Comparison of ENCODE assay signal across 28 mouse cellular contexts in the genomic region with DNA sequence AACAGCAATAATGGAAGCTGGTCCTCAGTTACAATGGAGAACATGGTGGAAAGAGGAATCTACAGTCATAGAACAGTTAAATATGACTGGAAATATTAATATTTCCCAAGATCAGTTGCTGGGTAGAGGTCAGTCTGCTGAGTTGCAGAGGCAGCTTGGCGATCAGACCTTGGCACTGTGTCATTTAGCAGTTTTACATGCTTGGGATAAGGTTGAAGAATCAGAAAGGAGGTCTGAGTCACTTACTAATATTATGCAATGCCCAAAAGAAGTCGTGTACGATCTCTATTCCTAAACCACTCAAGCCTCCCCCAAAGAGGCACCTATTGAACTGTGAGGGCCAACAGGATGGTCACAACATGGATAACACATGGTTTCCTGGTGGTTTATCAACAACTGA. TPM values are rescaled to one million over a fixed set of nuclear protein-coding genes. Genes with fewer than 3 reads are reported as not detected.
"Had no signal": no experiment of that assay in that cellular context is flagged by ENCODE, and none has a peak within 500 bp of the region (broad histone marks: within the 10 kb centered on the region; RNA-seq: fewer than 3 reads in every experiment).

No protein-coding gene starts in this region.

- H3K27ac ChIP-seq: lung, embryonic 15.5 days; macrophage; midbrain, embryonic 13.5 days; midbrain, embryonic 15.5 days; neural tube, embryonic 13.5 days; neural tube, embryonic 15.5 days had no signal

- H3K27me3 ChIP-seq: lung, embryonic 15.5 days; midbrain, embryonic 13.5 days; midbrain, embryonic 15.5 days; neural tube, embryonic 13.5 days; neural tube, embryonic 15.5 days had no signal

- H3K4me3 ChIP-seq: lung, embryonic 15.5 days; megakaryocyte, embryonic 14.5 days; midbrain, embryonic 13.5 days; midbrain, embryonic 15.5 days; myocyte; neural tube, embryonic 13.5 days; neural tube, embryonic 15.5 days had no signal

- H3K9me3 ChIP-seq: lung, embryonic 15.5 days; megakaryocyte, embryonic 14.5 days; midbrain, embryonic 13.5 days; midbrain, embryonic 15.5 days; neural tube, embryonic 13.5 days; neural tube, embryonic 15.5 days had no signal

- H3K4me1 ChIP-seq: lung, embryonic 15.5 days; megakaryocyte, embryonic 14.5 days; midbrain, embryonic 13.5 days; midbrain, embryonic 15.5 days; neural tube, embryonic 13.5 days; neural tube, embryonic 15.5 days had no signal

- DNase-seq: liver, postnatal 0 days; lung, adult 2 months; lung, postnatal 14 days; lung, postnatal 36 days; retina, postnatal 1 day; right cerebral cortex, adult 18-20 months; right cerebral cortex, postnatal 25 days; right cerebral cortex, postnatal 4 days; spleen, adult 18-20 months; thymus, adult 18-20 months; thymus, postnatal 25 days; thymus, postnatal 4 days had no signal

- H3K36me3 ChIP-seq: lung, embryonic 15.5 days; midbrain, embryonic 13.5 days; midbrain, embryonic 15.5 days; neural tube, embryonic 13.5 days; neural tube, embryonic 15.5 days had no signal

RNA-seq across cellular contexts. Expression of a gene that starts 7.8 kb away (rescaled TPM):
- total RNA-seq: megakaryocyte progenitor cell, adult 5-6 weeks had no signal
- polyA plus RNA-seq: liver, postnatal 0 days; lung, adult 2 months; lung, embryonic 15.5 days; lung, postnatal 0 days; macrophage; midbrain, embryonic 11.5 days; midbrain, embryonic 13.5 days; midbrain, embryonic 15.5 days; myocyte; neural tube, embryonic 11.5 days; neural tube, embryonic 13.5 days; neural tube, embryonic 15.5 days; small intestine, adult 2 months; stomach, embryonic 14.5 days; stomach, embryonic 16.5 days; urinary bladder, adult 2 months had no signal

RNA-seq across cellular contexts. Expression of a gene that starts 13.5 kb away (rescaled TPM):
- total RNA-seq: megakaryocyte progenitor cell, adult 5-6 weeks had no signal
- polyA plus RNA-seq: liver, postnatal 0 days; lung, adult 2 months; lung, embryonic 15.5 days; lung, postnatal 0 days; macrophage; midbrain, embryonic 11.5 days; midbrain, embryonic 13.5 days; midbrain, embryonic 15.5 days; myocyte; neural tube, embryonic 11.5 days; neural tube, embryonic 13.5 days; neural tube, embryonic 15.5 days; small intestine, adult 2 months; stomach, embryonic 14.5 days; stomach, embryonic 16.5 days; urinary bladder, adult 2 months had no signal

RNA-seq across cellular contexts. Expression of a gene that starts 25.1 kb away (rescaled TPM):
- total RNA-seq: megakaryocyte progenitor cell, adult 5-6 weeks had no signal
- polyA plus RNA-seq: liver, postnatal 0 days; lung, embryonic 15.5 days; lung, postnatal 0 days; macrophage; midbrain, embryonic 11.5 days; midbrain, embryonic 13.5 days; midbrain, embryonic 15.5 days; myocyte; neural tube, embryonic 11.5 days; neural tube, embryonic 13.5 days; neural tube, embryonic 15.5 days; small intestine, adult 2 months; stomach, embryonic 14.5 days; stomach, embryonic 16.5 days had no signal

RNA-seq across cellular contexts. Expression of a gene that starts 38.0 kb away (rescaled TPM):
- total RNA-seq: megakaryocyte progenitor cell, adult 5-6 weeks had no signal
- polyA plus RNA-seq: liver, postnatal 0 days; macrophage; midbrain, embryonic 11.5 days; midbrain, embryonic 13.5 days; midbrain, embryonic 15.5 days; myocyte; neural tube, embryonic 11.5 days; neural tube, embryonic 13.5 days; neural tube, embryonic 15.5 days; small intestine, adult 2 months; stomach, embryonic 14.5 days; urinary bladder, adult 2 months had no signal

RNA-seq across cellular contexts. Expression of a gene that starts 47.6 kb away (rescaled TPM):
- total RNA-seq: megakaryocyte progenitor cell, adult 5-6 weeks had no signal
- polyA plus RNA-seq: liver, postnatal 0 days; lung, embryonic 15.5 days; lung, postnatal 0 days; macrophage; midbrain, embryonic 11.5 days; midbrain, embryonic 13.5 days; midbrain, embryonic 15.5 days; myocyte; neural tube, embryonic 11.5 days; neural tube, embryonic 13.5 days; neural tube, embryonic 15.5 days; small intestine, adult 2 months; stomach, embryonic 14.5 days; stomach, embryonic 16.5 days; urinary bladder, adult 2 months had no signal
